Mouse (Mus musculus): ENCODE measurements at regions not wholly inside any gene's neighbourhood (a gene's known extent, or its start where the extent isn't known, plus 50 kb on each side); places are given as distances from the start of the nearest gene placed in this dataset.

DNA sequence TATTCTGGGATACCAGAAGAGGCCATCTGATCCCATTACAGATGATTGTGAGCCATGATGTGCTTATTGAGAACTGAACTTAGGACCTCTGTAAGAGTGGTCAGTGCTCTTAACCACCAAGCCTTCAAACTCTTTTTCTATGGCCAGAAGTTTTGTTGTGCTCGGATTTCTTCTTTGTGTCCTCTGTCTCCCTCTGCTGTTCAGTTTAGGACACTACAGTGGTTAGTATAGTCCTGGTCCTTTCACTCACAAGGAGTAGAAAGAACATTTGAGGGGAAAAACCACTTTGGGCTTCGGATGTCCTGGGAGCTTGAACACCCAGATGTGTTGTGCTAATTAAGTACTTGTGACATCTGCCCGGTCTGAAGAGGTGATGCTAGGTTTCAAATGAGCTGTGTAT lies 310.4 kb upstream of the Stxbp6 start:
- DNase-seq = peak; percentile 2 to 10
